ENCODE assay signal across 14 mouse cellular contexts in genomic region chr12:30054761-30055540, GRCm38 (mm10).
"Had no signal": no experiment of that assay in that cellular context is flagged by ENCODE, and none has a peak within 500 bp of the region (broad histone marks: within the 10 kb centered on the region; RNA-seq: fewer than 3 reads in every experiment).

No protein-coding gene starts in this region.

- H3K4me1 ChIP-seq: kidney, embryonic 15.5 days; midbrain, embryonic 13.5 days had no signal

- H3K36me3 ChIP-seq: kidney, embryonic 15.5 days; limb, embryonic 12.5 days; limb, embryonic 15.5 days; midbrain, embryonic 13.5 days had no signal

- H3K27ac ChIP-seq: kidney, embryonic 15.5 days; left cerebral cortex, adult 2 months; limb, embryonic 12.5 days; limb, embryonic 15.5 days; liver, embryonic 14.5 days; macrophage; midbrain, embryonic 13.5 days had no signal

- H3K27me3 ChIP-seq: limb, embryonic 12.5 days; limb, embryonic 15.5 days; midbrain, embryonic 13.5 days had no signal

- DNase-seq: kidney, postnatal 10 days; kidney, postnatal 36 days; layer of hippocampus, postnatal 36 days; liver, postnatal 0 days; lung, embryonic 14.5 days; thymus, adult 18-20 months; thymus, postnatal 4 days had no signal

- H3K4me3 ChIP-seq: kidney, embryonic 15.5 days; left cerebral cortex, adult 2 months; limb, embryonic 12.5 days; limb, embryonic 15.5 days; midbrain, embryonic 13.5 days had no signal

- H3K9me3 ChIP-seq: kidney, embryonic 15.5 days; limb, embryonic 12.5 days; limb, embryonic 15.5 days; midbrain, embryonic 13.5 days had no signal
